ENCODE assay signal across 9 mouse cellular contexts in genomic region chr8:122335638-122336250, GRCm38 (mm10). TPM values are rescaled to one million over a fixed set of nuclear protein-coding genes. Genes with fewer than 3 reads are reported as not detected.
A peak's percentile ranks its signal among the peaks of the same experiment; 100 is the strongest.
DNase-seq lines count a peak whose midpoint lies in the region; ATAC-seq and TF ChIP-seq lines count a peak whose summit lies in the region.
"Had no signal": no experiment of that assay in that cellular context is flagged by ENCODE, and none has a peak within 500 bp of the region (broad histone marks: within the 10 kb centered on the region; RNA-seq: fewer than 3 reads in every experiment).

No protein-coding gene starts in this region.

- no peaks in the 10 kb centered on the region for H3K36me3 ChIP-seq in hindbrain, embryonic 14.5 days (replicated peaks; ENCODE audit: control insufficient read depth, insufficient read depth)
- peaks cover 70% of the 10 kb centered on the region for H3K36me3 ChIP-seq in liver, postnatal 0 days (replicated peaks; ENCODE audit: insufficient read depth, low read length)
- H3K36me3 ChIP-seq in stomach, embryonic 15.5 days: peaks cover 19% of the 10 kb centered on the region; the same call in 1 of the 2 replicates

- H3K4me2 ChIP-seq in hindbrain, embryonic 14.5 days (replicated peaks): peak overlapping the region; percentile 87
- H3K4me2 ChIP-seq in liver, postnatal 0 days (ENCODE audit: low read depth, low read length): 0 out of 2 replicates have a peak overlapping the region, but pooled peaks have one; percentile 18
- peak overlapping the region; percentile 87 for H3K4me2 ChIP-seq in stomach, embryonic 15.5 days

- H3K4me3 ChIP-seq in hindbrain, embryonic 14.5 days (replicated peaks; ENCODE audit: low read length): peak overlapping the region; percentile 59
- H3K4me3 ChIP-seq in liver, postnatal 0 days (ENCODE audit: low read depth, low read length): no peak overlapping the region
- peak overlapping the region; percentile 47 for H3K4me3 ChIP-seq in stomach, embryonic 15.5 days (replicated peaks)

- H3K4me1 ChIP-seq in hindbrain, embryonic 14.5 days (replicated peaks; ENCODE audit: control insufficient read depth, insufficient read depth, low read length): 0 out of 2 replicates have a peak, but pooled peaks cover 17% of the 10 kb centered on the region
- H3K4me1 ChIP-seq in liver, postnatal 0 days (ENCODE audit: insufficient read depth): peaks cover 9% of the 10 kb centered on the region
- H3K4me1 ChIP-seq in stomach, embryonic 15.5 days: peaks cover 24% of the 10 kb centered on the region

- 4% methylated on average over 52 of the region's 57 CpGs for WGBS in hindbrain, embryonic 14.5 days
- 84% methylated on average over 55 of the region's 57 CpGs for WGBS in liver, postnatal 0 days (ENCODE audit: insufficient replicate concordance)
- 31% methylated on average over 57 of the region's 57 CpGs for WGBS in stomach, embryonic 15.5 days

- H3K27ac ChIP-seq in hindbrain, embryonic 14.5 days: no peak overlapping the region
- no peak overlapping the region for H3K27ac ChIP-seq in liver, postnatal 0 days (ENCODE audit: low read depth)
- H3K27ac ChIP-seq in stomach, embryonic 15.5 days: no peak overlapping the region
- H3K27ac ChIP-seq: liver, embryonic 14.5 days had no signal

- TF ChIP-seq CTCF in liver, postnatal 0 days (IDR thresholded peaks at IDR 0.05; ENCODE audit: low read depth): no peak

- peak; percentile 33 for DNase-seq in right cerebral cortex, postnatal 4 days
- DNase-seq in right cerebral cortex, postnatal 36 days (ENCODE audit: low spot score in 2 of 2): no peak
- DNase-seq in hindbrain, embryonic 14.5 days (ENCODE audit: low spot score): no peak
- no peak for DNase-seq in liver, postnatal 0 days
- no peak for DNase-seq in frontal cortex, postnatal 14 days (ENCODE audit: low spot score in 2 of 2)
- no peak for DNase-seq in layer of hippocampus, postnatal 36 days
- no peak for DNase-seq in thymus, postnatal 0 days (ENCODE audit: low spot score)

- peaks cover 52% of the 10 kb centered on the region for H3K27me3 ChIP-seq in hindbrain, embryonic 14.5 days (ENCODE audit: control insufficient read depth, insufficient read depth, low read length)
- no peaks in the 10 kb centered on the region for H3K27me3 ChIP-seq in liver, postnatal 0 days (ENCODE audit: insufficient read depth, low read length)
- peaks cover 22% of the 10 kb centered on the region for H3K27me3 ChIP-seq in stomach, embryonic 15.5 days (replicated peaks)

- peak overlapping the region; percentile 62 for H3K9ac ChIP-seq in hindbrain, embryonic 14.5 days
- H3K9ac ChIP-seq in liver, postnatal 0 days (replicated peaks): no peak overlapping the region; the same call in 1 of the 2 replicates
- H3K9ac ChIP-seq in stomach, embryonic 15.5 days: no peak overlapping the region
- H3K9ac ChIP-seq: liver, embryonic 14.5 days had no signal

- ATAC-seq in hindbrain, embryonic 14.5 days (ENCODE audit: low FRiP score): peak; percentile 38
- ATAC-seq in liver, postnatal 0 days: no peak
- ATAC-seq in stomach, embryonic 15.5 days (ENCODE audit: insufficient read depth, low FRiP score, low read depth): 0 out of 2 replicates have a peak, but pooled peaks have one; percentile 3

- TF ChIP-seq EP300 in liver, postnatal 0 days (IDR thresholded peaks at IDR 0.05; ENCODE audit: low read depth): no peak

- no peaks in the 10 kb centered on the region for H3K9me3 ChIP-seq in hindbrain, embryonic 14.5 days (ENCODE audit: control insufficient read depth, low read length)
- H3K9me3 ChIP-seq in liver, postnatal 0 days (ENCODE audit: low read length): peaks cover 3% of the 10 kb centered on the region; the same call in 1 of the 2 replicates
- H3K9me3 ChIP-seq in stomach, embryonic 15.5 days: no peaks in the 10 kb centered on the region

RNA-seq across cellular contexts. Expression of gene Trhr2, which starts 24.8 kb away (rescaled TPM):
- 0.21 TPM in 1 of 2 replicates, not detected in the other for polyA plus RNA-seq in hindbrain, embryonic 14.5 days (2014; fragmentation: Nextera tagmentation; extraction: Ambion mirVana)
- not detected in 2 replicates for polyA plus RNA-seq in liver, postnatal 0 days (2015; fragmentation: Nextera tagmentation; extraction: Ambion mirVana)
- polyA plus RNA-seq in stomach, embryonic 15.5 days (2015; fragmentation: Nextera tagmentation; extraction: Ambion mirVana): not detected in 2 replicates
- under 1 TPM; 0.52 to 0.56 TPM for total RNA-seq in layer of hippocampus, postnatal 36 days (2021)
- not detected in 2 replicates for polyA plus RNA-seq in thymus, postnatal 0 days (2015; fragmentation: Nextera tagmentation; extraction: Ambion mirVana)
- polyA plus RNA-seq: liver, embryonic 14.5 days had no signal

RNA-seq across cellular contexts. Expression of gene Zc3h18, which starts 40.7 kb away (rescaled TPM):
- polyA plus RNA-seq in hindbrain, embryonic 14.5 days (2014; fragmentation: Nextera tagmentation; extraction: Ambion mirVana): 22.9 and 23.4 TPM in 2 replicates
- 12.8 and 15.6 TPM in 2 replicates for polyA plus RNA-seq in liver, postnatal 0 days (2015; fragmentation: Nextera tagmentation; extraction: Ambion mirVana)
- polyA plus RNA-seq in stomach, embryonic 15.5 days (2015; fragmentation: Nextera tagmentation; extraction: Ambion mirVana): 48.7 and 48.9 TPM in 2 replicates
- 10 to 100 TPM; 38.9 to 39.1 TPM for total RNA-seq in layer of hippocampus, postnatal 36 days (2021)
- polyA plus RNA-seq in thymus, postnatal 0 days (2015; fragmentation: Nextera tagmentation; extraction: Ambion mirVana): 41.0 and 41.7 TPM in 2 replicates

RNA-seq across cellular contexts. Expression of gene Zfpm1, which starts 53.8 kb away (rescaled TPM):
- 1.8 and 2.0 TPM in 2 replicates for polyA plus RNA-seq in hindbrain, embryonic 14.5 days (2014; fragmentation: Nextera tagmentation; extraction: Ambion mirVana)
- 5.7 and 6.9 TPM in 2 replicates for polyA plus RNA-seq in liver, postnatal 0 days (2015; fragmentation: Nextera tagmentation; extraction: Ambion mirVana)
- 5.6 and 5.7 TPM in 2 replicates for polyA plus RNA-seq in stomach, embryonic 15.5 days (2015; fragmentation: Nextera tagmentation; extraction: Ambion mirVana)
- 10 to 100 TPM; 34.7 to 36.9 TPM for total RNA-seq in layer of hippocampus, postnatal 36 days (2021)
- polyA plus RNA-seq in thymus, postnatal 0 days (2015; fragmentation: Nextera tagmentation; extraction: Ambion mirVana): 3.9 and 5.4 TPM in 2 replicates

Comparison
In these comparisons a context has a peak if more than half of its experiments do, and no peak if none do; other contexts are left out.
1. H3K4me2 ChIP-seq: peak in every context shown above with its lines; median percentile 87 in hindbrain, embryonic 14.5 days; 87 in stomach, embryonic 15.5 days; 18 in liver, postnatal 0 days.